Mouse (Mus musculus): ENCODE results near the gene Rfc2.

Gene Rfc2

GRCm38 (mm10) chr5:134581146-134581545 is at the start of gene Rfc2:
Gene Rfc2, plus strand, starts transcription at chr5:134581366.
- DNase-seq (ENCODE audit: low spot score in 2 of 2): no peak

- peak in 1 of 2 experiments; percentile 67 for DNase-seq (ENCODE audit: low spot score in 2 of 2)
Measured at GRCm38 (mm10) chr5:134531585-134531984, 49.6 kb upstream of the Rfc2 start.

DNA sequence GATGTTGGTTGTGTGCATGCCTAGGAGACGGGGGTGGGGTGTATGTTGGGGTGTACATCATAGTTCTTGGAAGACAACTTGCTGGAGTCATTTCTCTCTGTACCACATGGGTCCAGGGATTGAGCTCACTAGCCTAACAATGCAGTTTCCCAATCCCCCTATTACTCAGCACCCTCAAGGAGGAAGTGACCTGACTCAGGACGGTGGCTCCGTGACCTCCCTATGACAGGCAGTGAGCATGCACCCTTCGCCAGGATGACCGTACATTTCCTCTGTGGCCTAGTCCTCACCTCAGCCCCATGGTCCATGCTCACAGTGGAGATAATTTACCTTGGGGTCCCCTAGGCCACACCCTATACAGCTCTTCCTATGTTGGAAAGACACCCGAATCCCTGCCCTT is 48.7 kb upstream of the Rfc2 start:
- DNase-seq (ENCODE audit: low spot score in 2 of 2): no peak

- DNase-seq (ENCODE audit: low spot score in 2 of 2): no peak
Measured at GRCm38 (mm10) chr5:134536036-134536435, 45.1 kb upstream of the Rfc2 start.

DNA sequence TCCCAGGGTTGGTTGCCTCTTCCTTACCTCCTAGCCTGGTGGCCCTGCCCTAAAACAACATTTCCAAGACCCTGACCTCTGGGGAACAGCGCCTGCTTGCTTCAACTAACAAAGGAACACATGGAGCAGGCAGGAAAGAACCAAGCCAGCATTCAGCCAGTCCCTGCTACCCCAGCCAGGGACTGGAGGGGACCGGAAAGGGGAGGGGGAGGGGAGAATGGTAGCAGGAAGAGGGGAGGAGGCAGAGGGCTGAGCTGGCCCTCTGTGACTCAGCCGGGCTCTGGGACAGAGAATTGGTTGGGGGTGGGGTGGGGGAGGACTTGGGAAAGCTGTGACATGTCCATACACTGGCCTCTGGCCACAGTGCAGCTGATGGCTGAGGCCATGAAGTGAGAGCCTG is 41.3 kb upstream of the Rfc2 start:
- DNase-seq (ENCODE audit: low spot score in 2 of 2): no peak

DNA sequence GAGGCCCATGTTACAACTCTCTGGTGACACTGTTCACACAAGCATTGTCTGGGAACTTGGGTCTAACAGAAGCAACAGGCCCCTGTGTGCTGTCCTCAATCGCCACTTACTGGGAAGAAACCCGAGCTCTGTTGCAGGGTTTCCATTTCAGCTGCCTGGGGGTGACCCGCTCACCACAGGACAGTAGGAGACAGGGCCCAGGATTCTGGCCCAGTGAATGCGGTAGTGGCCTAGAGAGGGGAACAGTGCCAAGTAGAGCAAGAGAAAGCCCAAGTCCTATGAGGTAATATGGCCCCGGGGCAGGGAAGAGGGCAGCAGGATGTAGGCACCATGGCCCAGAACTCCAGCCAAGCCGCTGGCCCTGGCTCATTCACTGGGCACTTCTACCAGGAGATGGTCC is 40.3 kb upstream of the Rfc2 start:
- no peak for DNase-seq (ENCODE audit: low spot score in 2 of 2)

DNA sequence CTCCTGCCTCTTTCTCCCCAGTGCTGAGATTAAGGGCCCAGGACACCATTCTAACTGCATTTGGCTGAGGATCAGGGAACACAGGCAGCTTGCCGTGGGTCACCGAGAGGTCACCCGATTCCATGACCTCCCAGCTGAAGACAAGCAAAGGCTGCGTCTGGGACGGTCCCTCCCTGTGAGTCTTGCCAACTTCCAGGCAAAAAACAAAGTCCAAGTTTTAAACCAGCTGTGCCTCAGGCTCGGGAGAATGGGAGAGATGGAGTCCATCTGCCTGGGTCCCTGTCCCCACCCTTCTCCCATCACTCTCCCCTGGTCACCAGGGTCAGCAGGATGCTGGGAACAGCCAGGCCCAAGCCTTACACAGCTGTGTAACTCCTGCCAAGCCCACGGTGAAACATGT is 39.5 kb upstream of the Rfc2 start:
- no peak for DNase-seq (ENCODE audit: low spot score in 2 of 2)

DNA sequence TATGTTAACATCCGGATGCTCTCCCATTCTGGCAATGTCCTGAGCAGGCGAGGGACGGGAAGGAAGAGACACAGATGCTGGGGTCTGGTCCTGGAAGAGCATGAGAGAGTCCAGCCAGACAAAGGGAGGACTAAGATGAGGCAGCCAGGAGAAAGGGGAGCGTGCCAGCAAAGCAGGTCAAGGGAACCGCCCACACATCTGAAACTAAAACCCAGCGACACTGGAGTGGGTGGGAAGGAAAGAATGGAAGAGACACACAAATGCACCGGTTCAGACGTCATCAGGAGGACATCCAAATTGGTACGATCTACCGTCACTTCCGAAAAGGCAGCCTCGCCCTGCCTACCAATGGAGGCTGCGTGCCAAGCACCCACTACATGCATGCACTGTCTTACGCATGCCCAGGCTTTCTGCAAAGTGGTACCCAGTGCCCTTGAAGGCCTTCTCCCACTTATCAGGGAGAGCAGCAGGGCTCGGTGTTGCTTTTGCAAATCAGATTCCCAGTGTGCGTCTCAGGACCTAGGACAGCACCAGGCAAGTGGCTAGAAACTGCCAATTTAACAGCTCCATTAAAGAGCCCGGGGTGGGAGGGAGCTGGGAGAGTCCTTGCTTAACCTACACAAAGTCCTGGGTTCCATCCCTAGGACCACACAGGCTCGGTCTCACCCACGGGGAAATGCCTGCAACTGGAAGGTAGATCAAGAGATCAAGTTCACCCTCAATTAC is 36.5 kb upstream of the Rfc2 start:
- no peak for DNase-seq (ENCODE audit: low spot score in 2 of 2)

GRCm38 (mm10) chr5:134545242-134545629 is 35.9 kb upstream of the Rfc2 start:
- DNase-seq (ENCODE audit: low spot score in 2 of 2): no peak

GRCm38 (mm10) chr5:134546790-134547189 is 34.4 kb upstream of the Rfc2 start:
- DNase-seq (ENCODE audit: low spot score in 2 of 2): no peak

GRCm38 (mm10) chr5:134548306-134548705 is 32.9 kb upstream of the Rfc2 start:
- DNase-seq (ENCODE audit: low spot score in 2 of 2): no peak

DNA sequence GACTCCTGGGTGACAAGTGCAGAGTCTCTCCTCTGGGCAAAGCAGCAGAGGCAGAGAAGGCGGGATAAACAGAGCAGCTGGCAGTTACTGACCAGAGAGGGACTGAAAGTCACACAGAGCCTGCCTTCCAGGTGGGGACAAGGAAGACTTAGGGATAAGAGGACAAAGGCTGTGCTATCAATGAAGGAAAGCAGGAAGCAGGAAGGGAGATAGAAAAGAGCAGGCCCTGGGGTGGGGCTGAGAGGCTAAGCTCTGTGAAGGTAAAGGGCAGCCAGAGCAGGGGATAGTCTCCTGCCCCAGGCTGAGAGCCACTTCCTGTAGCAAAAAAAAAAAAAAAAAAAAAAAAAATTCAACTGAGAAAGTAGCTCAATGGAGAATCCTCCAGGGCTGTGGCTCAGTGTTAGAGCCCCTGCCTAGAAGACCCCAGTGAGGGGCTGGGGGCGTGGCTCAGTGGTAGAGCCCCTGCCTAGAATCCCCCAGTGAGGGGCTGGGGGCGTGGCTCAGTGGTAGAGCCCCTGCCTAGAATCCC is 31.5 kb upstream of the Rfc2 start:
- no peak for DNase-seq (ENCODE audit: low spot score in 2 of 2)

DNA sequence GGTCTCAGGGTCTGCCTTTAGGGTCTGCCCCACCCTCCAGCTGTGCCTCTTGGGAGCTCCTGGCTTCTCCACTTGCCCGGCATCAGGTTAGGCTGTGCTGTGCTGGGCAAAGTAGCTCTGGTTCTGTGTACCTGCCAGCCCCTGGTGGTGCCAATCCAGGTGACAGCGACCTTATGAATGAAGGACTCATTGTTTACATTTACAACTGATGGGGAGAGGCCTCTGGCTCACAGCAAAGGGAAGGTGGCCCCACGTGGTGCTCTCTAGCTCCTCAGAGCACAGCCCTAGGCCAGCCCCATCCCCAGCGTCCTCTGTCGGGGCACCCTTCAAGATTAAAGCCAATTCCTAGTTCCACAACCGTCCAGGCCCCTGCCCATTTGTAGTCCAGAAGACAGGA is 30.3 kb upstream of the Rfc2 start:
- no peak for DNase-seq (ENCODE audit: low spot score in 2 of 2)

- peak; percentile 53 to 62 for DNase-seq (ENCODE audit: low spot score in 2 of 2)
Measured at GRCm38 (mm10) chr5:134551233-134552109, 29.7 kb upstream of the Rfc2 start.

DNA sequence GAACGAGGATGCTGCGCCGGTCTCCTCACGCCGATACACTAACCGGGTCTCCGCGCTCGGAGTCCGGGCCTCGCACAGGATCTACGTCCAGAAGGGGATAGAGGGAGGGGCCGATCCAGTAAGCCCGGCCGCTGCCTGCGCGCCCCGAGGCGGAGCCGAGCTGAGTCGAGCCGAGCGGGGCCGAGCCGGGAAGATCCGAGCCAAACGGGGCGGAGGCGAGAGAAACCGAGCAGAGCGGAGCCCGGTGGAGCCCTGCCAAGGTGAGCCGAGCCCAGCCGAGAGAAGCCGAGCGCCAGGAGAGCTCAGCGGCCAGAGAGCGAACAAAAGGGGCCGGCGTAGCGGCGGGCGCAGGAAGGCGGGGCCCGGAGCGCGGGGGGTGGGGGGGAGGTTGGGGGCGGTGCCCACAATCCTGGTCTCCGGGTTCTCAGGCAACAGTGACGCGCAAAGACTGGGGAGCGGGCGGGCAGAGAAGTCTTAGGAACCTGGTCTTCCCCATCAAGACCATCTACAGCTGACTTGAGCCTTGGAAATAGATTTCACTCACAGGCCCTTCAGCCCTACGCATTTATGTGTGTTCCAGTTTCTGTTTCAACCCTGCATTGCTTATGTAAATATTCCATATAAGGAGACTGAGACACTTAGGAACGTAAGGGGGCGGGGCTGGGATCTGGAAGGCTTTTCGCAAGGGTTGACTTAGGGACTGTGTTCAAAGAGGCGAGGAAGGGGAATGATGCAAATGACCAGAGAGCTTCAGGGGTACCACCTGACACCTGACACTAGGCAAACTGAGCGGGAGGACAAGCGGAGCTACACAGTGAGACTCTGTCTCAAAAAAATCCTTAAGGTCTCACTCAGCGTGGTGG is 28.8 kb upstream of the Rfc2 start, which contains the start of gene Clip2:
TSS of gene Clip2 (minus strand) at position 325 of the 863 bp plus-strand sequence.
- DNase-seq (ENCODE audit: low spot score in 2 of 2): peak; percentile 95 to 97

GRCm38 (mm10) chr5:134553951-134554546 is 27.1 kb upstream of the Rfc2 start:
- no peak for DNase-seq (ENCODE audit: low spot score in 2 of 2)

GRCm38 (mm10) chr5:134555463-134556164 is 25.6 kb upstream of the Rfc2 start:
- peak; percentile 72 to 75 for DNase-seq (ENCODE audit: low spot score in 2 of 2)

DNA sequence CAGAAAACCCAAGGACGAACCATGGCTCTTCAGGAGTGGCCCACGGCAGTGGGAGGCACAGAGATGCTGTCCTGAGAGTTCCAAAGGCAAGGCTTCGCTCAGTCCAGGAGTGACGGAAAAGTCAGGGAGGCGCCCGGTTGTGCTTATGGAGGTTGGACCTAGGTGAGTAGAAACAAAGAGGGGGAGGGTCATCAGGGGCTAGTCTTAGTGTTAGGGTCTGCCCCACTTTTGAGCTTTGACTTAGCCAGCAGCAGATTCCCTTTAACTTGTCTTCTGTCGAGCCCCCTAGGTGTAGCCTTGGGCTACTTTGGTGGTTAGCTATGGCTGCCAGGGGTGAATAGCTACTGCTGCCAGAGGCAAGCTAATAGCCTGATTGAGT is 21.1 kb upstream of the Rfc2 start, which contains the start of gene Syna:
TSS of gene Syna (minus strand) at position 101 of the 379 bp plus-strand sequence.
- no peak for DNase-seq (ENCODE audit: low spot score in 2 of 2)

DNA sequence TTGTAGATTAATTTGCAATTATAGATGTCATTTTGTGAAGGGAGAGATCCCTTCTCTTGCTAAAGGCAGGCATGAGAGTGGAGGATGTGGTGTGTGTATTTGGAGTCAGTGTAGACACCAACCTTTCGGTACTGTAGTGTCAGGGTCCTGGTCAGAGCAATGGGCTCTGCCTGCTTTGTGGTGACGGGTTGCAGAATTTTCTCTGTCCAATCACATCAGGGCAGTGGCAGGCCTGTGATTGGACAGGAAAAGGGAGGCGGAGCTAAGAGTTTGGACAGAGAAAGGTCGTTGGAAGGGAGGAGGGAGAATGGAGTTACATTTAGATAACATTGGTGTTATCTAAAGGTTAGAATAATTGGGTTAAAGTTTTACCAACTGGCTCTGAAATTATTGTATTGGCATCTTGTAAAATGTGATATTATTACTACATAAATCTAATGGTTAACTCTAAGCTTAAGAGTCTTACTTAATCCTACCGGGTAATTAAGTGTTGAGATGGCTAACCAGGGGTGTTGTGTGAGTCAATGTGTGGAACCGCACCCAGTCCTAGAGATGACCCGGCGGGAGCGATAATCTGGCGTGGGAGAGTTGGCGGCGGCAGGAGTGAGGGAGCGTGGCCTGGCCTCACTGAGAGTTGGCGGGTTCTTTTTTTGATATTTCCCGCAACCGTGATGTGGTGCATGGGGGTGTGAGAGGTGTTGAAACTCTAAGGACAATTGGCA is 20.6 kb upstream of the Rfc2 start:
- DNase-seq (ENCODE audit: low spot score in 2 of 2): no peak

- DNase-seq (ENCODE audit: low spot score in 2 of 2): no peak
Measured at GRCm38 (mm10) chr5:134564272-134564671, 16.9 kb upstream of the Rfc2 start.

All from frontal cortex, postnatal 14 days (tissue).